Mouse (Mus musculus): ENCODE results near the gene Ubash3b. TPM values are rescaled to one million over a fixed set of nuclear protein-coding genes. Genes with fewer than 3 reads are reported as not detected.

Gene Ubash3b
- polyA plus RNA-seq, 1 experiment from 2014 or later = 12.1 TPM

GRCm38 (mm10) chr9:41011512-41012436 is 149.7 kb downstream of the Ubash3b start:
- 74% methylated on average over 13 of the region's 13 CpGs for WGBS
- H3K4me2 ChIP-seq (ENCODE audit: low read depth, low read length) = no peak overlapping the region
- H3K9me3 ChIP-seq (replicated peaks; ENCODE audit: control insufficient read depth, low read length) = no peaks in the 10 kb centered on the region
- DNase-seq (ENCODE audit: low spot score) (no peak), ATAC-seq (replicated peaks; ENCODE audit: insufficient number of reproducible peaks, low FRiP score, low TSS enrichment, low read depth) (no peak; the same call in 1 of the 2 replicates)
- no peaks in the 10 kb centered on the region for H3K36me3 ChIP-seq (replicated peaks; ENCODE audit: control insufficient read depth, insufficient read depth, low read depth, low read length)
- H3K27me3 ChIP-seq (ENCODE audit: control insufficient read depth, insufficient read depth, low read length) = no peaks in the 10 kb centered on the region
- no peaks in the 10 kb centered on the region for H3K4me1 ChIP-seq (ENCODE audit: control insufficient read depth, insufficient read depth, low read length)
- no peak overlapping the region for H3K9ac ChIP-seq (replicated peaks; ENCODE audit: low read length)
- H3K27ac ChIP-seq (replicated peaks; ENCODE audit: low read depth, low read length) = no peak overlapping the region
- H3K4me3 ChIP-seq (ENCODE audit: low read depth, low read length) = no peak overlapping the region

- Histone ChIP-seq H3K4me1 (ENCODE audit: control insufficient read depth, insufficient read depth, low read length) (no peaks in the 10 kb centered on the region), H3K4me3 (ENCODE audit: low read depth, low read length) (no peak overlapping the region), H3K27ac (replicated peaks; ENCODE audit: low read depth, low read length) (no peak overlapping the region), H3K9ac (replicated peaks; ENCODE audit: low read length) (no peak overlapping the region), H3K36me3 (replicated peaks; ENCODE audit: control insufficient read depth, insufficient read depth, low read depth, low read length) (no peaks in the 10 kb centered on the region), H3K4me2 (ENCODE audit: low read depth, low read length) (no peak overlapping the region), H3K27me3 (ENCODE audit: control insufficient read depth, insufficient read depth, low read length) (no peaks in the 10 kb centered on the region), H3K9me3 (replicated peaks; ENCODE audit: control insufficient read depth, low read length) (no peaks in the 10 kb centered on the region)
- ATAC-seq (replicated peaks; ENCODE audit: insufficient number of reproducible peaks, low FRiP score, low TSS enrichment, low read depth) (no peak), DNase-seq (ENCODE audit: low spot score) (no peak)
- 7% methylated on average over 1 of the region's 1 CpGs for WGBS
Observed at GRCm38 (mm10) chr9:41007785-41008184, 153.7 kb downstream of the Ubash3b start.

GRCm38 (mm10) chr9:41004415-41004814 is 157.1 kb downstream of the Ubash3b start, which contains the start of gene Crtam:
Crtam (minus strand) TSS chr9:41004628.
- H3K4me2 ChIP-seq (ENCODE audit: low read depth, low read length) = no peak within 1 kb of the TSS
- H3K27me3 ChIP-seq (ENCODE audit: control insufficient read depth, insufficient read depth, low read length) = no peaks in the 10 kb centered on the region
- no peaks in the 10 kb centered on the region for H3K9me3 ChIP-seq (replicated peaks; ENCODE audit: control insufficient read depth, low read length)
- H3K4me3 ChIP-seq (ENCODE audit: low read depth, low read length) = no peak within 1 kb of the TSS
- 69% methylated on average over 4 of the region's 4 CpGs for WGBS
- H3K9ac ChIP-seq (replicated peaks; ENCODE audit: low read length) = no peak within 1 kb of the TSS
- no peak for ATAC-seq (replicated peaks; ENCODE audit: insufficient number of reproducible peaks, low FRiP score, low TSS enrichment, low read depth)
- H3K27ac ChIP-seq (replicated peaks; ENCODE audit: low read depth, low read length) = no peak within 1 kb of the TSS
- H3K4me1 ChIP-seq (ENCODE audit: control insufficient read depth, insufficient read depth, low read length) = no peaks in the 10 kb centered on the region
- no peaks in the 10 kb centered on the region for H3K36me3 ChIP-seq (replicated peaks; ENCODE audit: control insufficient read depth, insufficient read depth, low read depth, low read length)
- no peak for DNase-seq (ENCODE audit: low spot score)

- DNase-seq (ENCODE audit: low spot score) (no peak), ATAC-seq (replicated peaks; ENCODE audit: insufficient number of reproducible peaks, low FRiP score, low TSS enrichment, low read depth) (no peak)
- no peak overlapping the region for H3K9ac ChIP-seq (replicated peaks; ENCODE audit: low read length)
- no peaks in the 10 kb centered on the region for H3K27me3 ChIP-seq (ENCODE audit: control insufficient read depth, insufficient read depth, low read length)
- WGBS = 83% methylated on average over 7 of the region's 7 CpGs
- H3K4me3 ChIP-seq (ENCODE audit: low read depth, low read length) = no peak overlapping the region
- H3K4me2 ChIP-seq (ENCODE audit: low read depth, low read length) = no peak overlapping the region
- H3K4me1 ChIP-seq (ENCODE audit: control insufficient read depth, insufficient read depth, low read length) = no peaks in the 10 kb centered on the region
- H3K9me3 ChIP-seq (replicated peaks; ENCODE audit: control insufficient read depth, low read length) = no peaks in the 10 kb centered on the region
- H3K27ac ChIP-seq (replicated peaks; ENCODE audit: low read depth, low read length) = no peak overlapping the region
- no peaks in the 10 kb centered on the region for H3K36me3 ChIP-seq (replicated peaks; ENCODE audit: control insufficient read depth, insufficient read depth, low read depth, low read length)
Observed at GRCm38 (mm10) chr9:40997116-40997779, 164.2 kb downstream of the Ubash3b start.

- Histone ChIP-seq H3K4me3 (ENCODE audit: low read depth, low read length) (no peak overlapping the region), H3K27me3 (ENCODE audit: control insufficient read depth, insufficient read depth, low read length) (no peaks in the 10 kb centered on the region), H3K4me1 (ENCODE audit: control insufficient read depth, insufficient read depth, low read length) (no peaks in the 10 kb centered on the region), H3K4me2 (ENCODE audit: low read depth, low read length) (no peak overlapping the region), H3K9ac (replicated peaks; ENCODE audit: low read length) (no peak overlapping the region), H3K27ac (replicated peaks; ENCODE audit: low read depth, low read length) (no peak overlapping the region), H3K36me3 (replicated peaks; ENCODE audit: control insufficient read depth, insufficient read depth, low read depth, low read length) (no peaks in the 10 kb centered on the region), H3K9me3 (replicated peaks; ENCODE audit: control insufficient read depth, low read length) (no peaks in the 10 kb centered on the region)
- ATAC-seq (replicated peaks; ENCODE audit: insufficient number of reproducible peaks, low FRiP score, low TSS enrichment, low read depth) (no peak), DNase-seq (ENCODE audit: low spot score) (no peak)
- WGBS = 60% methylated on average over 5 of the region's 5 CpGs
Observed at GRCm38 (mm10) chr9:40994075-40994474, 167.4 kb downstream of the Ubash3b start.

GRCm38 (mm10) chr9:40991511-40991910 is 170.0 kb downstream of the Ubash3b start:
- 87% methylated on average over 6 of the region's 6 CpGs for WGBS
- DNase-seq (ENCODE audit: low spot score) (no peak), ATAC-seq (replicated peaks; ENCODE audit: insufficient number of reproducible peaks, low FRiP score, low TSS enrichment, low read depth) (no peak)
- Histone ChIP-seq H3K27me3 (ENCODE audit: control insufficient read depth, insufficient read depth, low read length) (no peaks in the 10 kb centered on the region), H3K4me3 (ENCODE audit: low read depth, low read length) (no peak overlapping the region), H3K36me3 (replicated peaks; ENCODE audit: control insufficient read depth, insufficient read depth, low read depth, low read length) (no peaks in the 10 kb centered on the region), H3K4me2 (ENCODE audit: low read depth, low read length) (no peak overlapping the region), H3K9ac (replicated peaks; ENCODE audit: low read length) (no peak overlapping the region), H3K9me3 (replicated peaks; ENCODE audit: control insufficient read depth, low read length) (no peaks in the 10 kb centered on the region), H3K4me1 (ENCODE audit: control insufficient read depth, insufficient read depth, low read length) (no peaks in the 10 kb centered on the region), H3K27ac (replicated peaks; ENCODE audit: low read depth, low read length) (no peak overlapping the region)

- Histone ChIP-seq H3K4me2 (ENCODE audit: low read depth, low read length) (no peak overlapping the region), H3K27me3 (ENCODE audit: control insufficient read depth, insufficient read depth, low read length) (no peaks in the 10 kb centered on the region), H3K36me3 (replicated peaks; ENCODE audit: control insufficient read depth, insufficient read depth, low read depth, low read length) (no peaks in the 10 kb centered on the region), H3K9me3 (replicated peaks; ENCODE audit: control insufficient read depth, low read length) (no peaks in the 10 kb centered on the region), H3K9ac (replicated peaks; ENCODE audit: low read length) (no peak overlapping the region), H3K27ac (replicated peaks; ENCODE audit: low read depth, low read length) (no peak overlapping the region), H3K4me1 (ENCODE audit: control insufficient read depth, insufficient read depth, low read length) (no peaks in the 10 kb centered on the region), H3K4me3 (ENCODE audit: low read depth, low read length) (no peak overlapping the region)
- DNase-seq (ENCODE audit: low spot score) = peak; percentile 84
- no peak for ATAC-seq (replicated peaks; ENCODE audit: insufficient number of reproducible peaks, low FRiP score, low TSS enrichment, low read depth)
- WGBS = 44% methylated on average over 4 of the region's 4 CpGs
Observed at GRCm38 (mm10) chr9:40989940-40990588, 171.4 kb downstream of the Ubash3b start.
